Mouse (Mus musculus): ENCODE results near the gene Ap2b1.

GRCm38 (mm10) chr11:83449298-83449697 lies 150.5 kb downstream of the Ap2b1 start:
- TF ChIP-seq CTCF (IDR thresholded peaks at IDR 0.05; ENCODE audit: borderline replicate concordance, control insufficient read depth, extremely low read depth, insufficient read depth, low read length, poor library complexity) (no peak), POLR2A (IDR thresholded peaks at IDR 0.05; ENCODE audit: control insufficient read depth, extremely low read depth, insufficient read depth, low read length, poor library complexity) (no peak)

Measured in thymus, adult 2 months (tissue).